Mouse (Mus musculus) limb, embryonic 13.5 days (tissue): ENCODE measurements around the gene Coa4. TPM values are rescaled to one million over a fixed set of nuclear protein-coding genes. Genes with fewer than 3 reads are reported as not detected.
"Not testable (repeated sequence)": the region's sequence is repeated elsewhere in the genome, so short reads cannot be mapped to it uniquely, and the experiment has no call there.

Experiments
- ATAC-seq: fragments of 200-750 bp; cut with Nextera tagmentation; 2 replicates; pipeline ENCODE4 v1.8.0; 2017; ENCODE audit warnings: low read depth, moderate number of reproducible peaks, moderate TSS enrichment; ENCODE audit not compliant: low FRiP score
- H3K27ac ChIP-seq: fragments of 300-500 bp; sonication (generic); 2 replicates; pipeline ENCODE4 v1.5.1; 2015; ENCODE audit warnings: inconsistent platforms, mild to moderate bottlenecking, moderate library complexity
- H3K27me3 ChIP-seq: fragments of 300-500 bp; sonication (generic); 2 replicates; pipeline ENCODE4 v1.6.1; 2015; ENCODE audit warnings: mild to moderate bottlenecking, inconsistent platforms
- H3K36me3 ChIP-seq: fragments of 300-500 bp; sonication (generic); 2 replicates; pipeline ENCODE4 v1.6.1; 2015; ENCODE audit warnings: inconsistent platforms, mild to moderate bottlenecking, moderate library complexity
- H3K4me1 ChIP-seq: fragments of 300-500 bp; sonication (generic); 2 replicates; pipeline ENCODE4 v1.6.1; 2015; ENCODE audit warnings: inconsistent platforms
- H3K4me2 ChIP-seq: fragments of 300-500 bp; sonication (generic); replicated peaks from 2 replicates; pipeline ENCODE4 v1.6.1; 2015; ENCODE audit warnings: inconsistent platforms, mild to moderate bottlenecking, moderate library complexity
- H3K4me3 ChIP-seq: fragments of 300-500 bp; sonication (generic); 2 replicates; pipeline ENCODE4 v1.5.1; 2015; ENCODE audit warnings: moderate library complexity, mild to moderate bottlenecking, inconsistent platforms
- H3K9ac ChIP-seq: fragments of 300-500 bp; sonication (generic); 2 replicates; pipeline ENCODE4 v1.6.1; 2015; ENCODE audit warnings: mild to moderate bottlenecking, inconsistent platforms
- H3K9me3 ChIP-seq: fragments of 300-500 bp; sonication (generic); 2 replicates; pipeline ENCODE4 v1.6.1; 2016; ENCODE audit warnings: inconsistent platforms
- WGBS: fragments of 180-500 bp; shearing (Covaris S2); methylation state at CpG from one replicate; pipeline ENCODE4 v1.1.7; 2015; 5-methylcytosine and 5-hydroxymethylcytosine counted together
- polyA plus RNA-seq: library from polyadenylated mRNA; unstranded; fragments of >200 nt; fragmentation: Nextera tagmentation; extraction: Ambion mirVana; gene quantifications from 2 replicates; pipeline ENCODE4 v1.2.1, GENCODE M21; 2015

Coa4 gene
- polyA plus RNA-seq, 1 experiment from 2014 or later, result 18.5 TPM

DNA sequence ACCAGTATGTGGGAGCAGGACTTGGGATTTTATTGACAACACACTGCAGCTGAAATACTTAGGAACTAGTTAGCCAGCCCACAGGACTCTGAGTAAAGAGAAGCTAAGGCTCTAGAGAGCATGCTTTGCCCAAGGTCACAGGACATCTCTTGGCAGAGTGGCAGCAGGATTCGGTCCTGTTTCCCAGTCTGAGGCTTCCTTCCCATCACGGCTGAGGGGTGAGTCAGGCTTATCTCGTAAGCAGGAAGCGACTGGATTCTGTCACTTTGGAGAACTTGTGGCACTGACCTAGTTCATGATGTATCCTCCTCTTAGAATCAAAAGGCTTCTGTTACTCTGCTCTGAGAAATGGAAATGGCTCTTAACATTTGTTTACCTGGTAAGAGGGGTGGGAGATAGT lies 10.8 kb downstream of the Coa4 start:
- Histone ChIP-seq H3K9ac (no peak overlapping the region), H3K27me3 (no peaks in the 10 kb centered on the region), H3K27ac (no peak overlapping the region), H3K4me2 (no peak overlapping the region), H3K9me3 (no peaks in the 10 kb centered on the region), H3K36me3 (peaks cover 35% of the 10 kb centered on the region), H3K4me3 (no peak overlapping the region), H3K4me1 (no peaks in the 10 kb centered on the region)
- ATAC-seq, result no peak
- WGBS, result 74% methylated on average over 4 of the region's 4 CpGs

GRCm38 (mm10) chr7:100549796-100550195 lies 12.9 kb downstream of the Coa4 start:
- H3K9ac ChIP-seq, result no peak overlapping the region
- no peaks in the 10 kb centered on the region; the same call in 1 of the 2 replicates for H3K4me1 ChIP-seq
- H3K4me3 ChIP-seq, result no peak overlapping the region
- H3K4me2 ChIP-seq, result no peak overlapping the region
- no peak for ATAC-seq
- WGBS, result 86% methylated on average over 3 of the region's 3 CpGs
- H3K36me3 ChIP-seq, result peaks cover 35% of the 10 kb centered on the region
- no peak overlapping the region for H3K27ac ChIP-seq
- no peaks in the 10 kb centered on the region for H3K27me3 ChIP-seq
- no peaks in the 10 kb centered on the region for H3K9me3 ChIP-seq

- H3K27ac ChIP-seq, result no peak overlapping the region
- ATAC-seq, result no peak
- H3K9me3 ChIP-seq, result no peaks in the 10 kb centered on the region
- no peaks in the 10 kb centered on the region for H3K27me3 ChIP-seq
- peaks cover 35% of the 10 kb centered on the region for H3K36me3 ChIP-seq
- H3K4me3 ChIP-seq, result no peak overlapping the region
- H3K9ac ChIP-seq, result no peak overlapping the region
- WGBS, result 61% methylated on average over 5 of the region's 5 CpGs
- H3K4me1 ChIP-seq, result peaks cover 3% of the 10 kb centered on the region
- no peak overlapping the region for H3K4me2 ChIP-seq
Measured at GRCm38 (mm10) chr7:100550338-100551007, 13.6 kb downstream of the Coa4 start.

- no peak for ATAC-seq
- no peaks in the 10 kb centered on the region for H3K9me3 ChIP-seq
- H3K9ac ChIP-seq, result no peak overlapping the region
- no peak overlapping the region for H3K4me2 ChIP-seq
- H3K27ac ChIP-seq, result peak overlapping the region; percentile 83
- peaks cover 18% of the 10 kb centered on the region for H3K36me3 ChIP-seq
- H3K27me3 ChIP-seq, result no peaks in the 10 kb centered on the region
- no peak overlapping the region for H3K4me3 ChIP-seq
- 74% methylated on average over 5 of the region's 5 CpGs for WGBS
- peaks cover 7% of the 10 kb centered on the region for H3K4me1 ChIP-seq
Measured at GRCm38 (mm10) chr7:100554939-100555338, 18.1 kb downstream of the Coa4 start.

DNA sequence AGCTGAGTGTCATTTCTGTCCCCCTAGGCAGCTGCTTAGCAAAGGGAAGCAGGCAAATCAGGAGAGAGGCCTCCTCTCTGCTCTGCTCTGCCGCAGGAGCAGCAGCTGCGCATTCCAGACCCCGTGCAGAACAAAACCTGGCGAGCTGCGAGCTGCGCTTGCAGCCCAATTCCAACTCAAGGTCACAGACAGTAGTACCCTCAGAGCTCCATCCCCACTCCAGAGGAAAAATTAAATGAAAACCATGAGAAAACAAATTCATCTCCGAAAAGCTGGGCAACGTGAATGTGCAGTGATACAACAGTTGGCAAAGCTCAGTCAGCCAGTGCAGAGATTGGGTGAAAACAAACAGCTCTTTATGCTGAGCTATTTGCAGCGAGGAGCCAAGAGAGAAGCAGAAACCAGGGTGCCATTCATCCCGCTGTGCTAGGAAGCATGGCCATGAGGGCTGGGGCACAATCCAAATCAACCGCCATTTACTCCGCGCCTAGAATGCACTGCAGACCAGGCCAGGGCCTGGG lies 18.6 kb downstream of the Coa4 start:
- Histone ChIP-seq H3K27ac (peak overlapping the region; percentile 83), H3K27me3 (no peaks in the 10 kb centered on the region), H3K4me3 (no peak overlapping the region), H3K4me2 (peak overlapping the region; percentile 25), H3K9ac (peak overlapping the region; percentile 19; the same call in 1 of the 2 replicates), H3K4me1 (peaks cover 7% of the 10 kb centered on the region), H3K9me3 (no peaks in the 10 kb centered on the region), H3K36me3 (peaks cover 13% of the 10 kb centered on the region)
- peak; percentile 73 for ATAC-seq
- 43% methylated on average over 13 of the region's 13 CpGs for WGBS

GRCm38 (mm10) chr7:100557241-100557640 lies 20.4 kb downstream of the Coa4 start:
- no peak overlapping the region for H3K27ac ChIP-seq
- peaks cover 7% of the 10 kb centered on the region for H3K4me1 ChIP-seq
- no peaks in the 10 kb centered on the region for H3K9me3 ChIP-seq
- peaks cover 7% of the 10 kb centered on the region; the same call in 1 of the 2 replicates for H3K36me3 ChIP-seq
- H3K9ac ChIP-seq, result no peak overlapping the region
- H3K4me3 ChIP-seq, result no peak overlapping the region
- no peaks in the 10 kb centered on the region for H3K27me3 ChIP-seq
- ATAC-seq, result no peak
- H3K4me2 ChIP-seq, result no peak overlapping the region
- 74% methylated on average over 5 of the region's 5 CpGs for WGBS

GRCm38 (mm10) chr7:100559331-100559730 lies 22.5 kb downstream of the Coa4 start:
- Histone ChIP-seq H3K4me1 (peaks cover 10% of the 10 kb centered on the region), H3K36me3 (peaks cover 7% of the 10 kb centered on the region; the same call in 1 of the 2 replicates), H3K4me3 (no peak overlapping the region), H3K27ac (no peak overlapping the region), H3K27me3 (no peaks in the 10 kb centered on the region), H3K4me2 (no peak overlapping the region), H3K9ac (no peak overlapping the region), H3K9me3 (no peaks in the 10 kb centered on the region)
- 82% methylated on average over 4 of the region's 4 CpGs for WGBS
- no peak for ATAC-seq

DNA sequence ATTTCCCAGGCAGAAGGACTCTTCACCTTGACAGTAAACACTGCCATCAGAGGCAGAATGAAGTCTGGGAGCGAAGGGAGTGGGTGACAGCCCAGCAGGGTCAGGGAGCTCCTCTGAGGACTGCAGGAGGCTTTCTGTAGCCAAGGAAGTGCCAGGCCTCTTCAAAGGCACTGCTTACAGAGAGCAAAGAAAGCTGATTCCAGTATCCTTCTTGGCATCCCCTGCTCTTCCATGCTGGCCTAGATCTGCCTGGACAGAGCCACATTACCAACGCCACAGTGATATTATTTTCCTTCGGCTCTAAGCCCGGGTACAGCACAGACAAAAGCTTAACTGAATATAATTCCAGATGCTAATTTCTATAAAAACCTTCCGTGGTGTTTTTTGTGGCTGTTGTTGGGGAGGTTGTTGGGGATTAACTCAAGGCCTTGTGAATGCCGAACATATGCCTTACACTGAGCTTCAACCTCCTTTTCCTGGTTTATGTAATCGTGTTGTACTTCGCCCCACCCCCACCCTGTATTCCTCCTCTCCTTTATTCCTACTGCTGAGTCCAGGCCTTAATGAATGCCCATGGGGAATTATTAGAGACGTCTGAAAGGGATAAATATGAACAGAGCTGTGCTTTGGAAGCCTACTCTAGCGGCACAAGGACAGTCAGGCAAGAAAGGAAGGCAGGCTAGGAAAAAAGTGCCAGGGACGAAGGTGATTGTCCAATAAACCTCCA lies 25.2 kb downstream of the Coa4 start:
- peaks cover 18% of the 10 kb centered on the region for H3K36me3 ChIP-seq
- no peaks in the 10 kb centered on the region for H3K9me3 ChIP-seq
- peak overlapping the region; percentile 19; the same call in 1 of the 2 replicates for H3K9ac ChIP-seq
- H3K27me3 ChIP-seq, result no peaks in the 10 kb centered on the region
- no peak overlapping the region for H3K4me2 ChIP-seq
- H3K4me3 ChIP-seq, result no peak overlapping the region
- no peak overlapping the region for H3K27ac ChIP-seq
- H3K4me1 ChIP-seq, result 0 out of 2 replicates have a peak, but pooled peaks cover 4% of the 10 kb centered on the region
- WGBS, result 62% methylated on average over 11 of the region's 11 CpGs
- no peak for ATAC-seq

DNA sequence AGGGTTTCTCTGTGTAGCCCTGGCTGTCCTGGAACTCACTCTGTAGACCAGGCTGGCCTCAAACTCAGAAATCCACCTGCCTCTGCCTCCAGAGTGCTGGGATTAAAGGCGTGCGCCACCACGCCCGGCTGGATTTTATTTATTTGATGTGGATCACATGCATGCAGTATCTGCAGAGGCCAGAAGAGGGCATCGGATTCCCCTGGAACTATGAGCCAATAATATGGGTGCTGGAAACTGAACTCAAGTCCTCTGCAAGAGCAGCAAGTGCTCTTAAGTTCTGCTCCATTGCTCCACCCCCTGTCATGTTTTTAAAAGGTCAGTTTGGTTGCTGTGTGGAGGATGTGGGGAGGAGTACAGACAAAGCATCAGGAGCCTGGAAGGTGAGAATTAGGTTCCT lies 30.4 kb downstream of the Coa4 start:
- H3K9ac ChIP-seq, ATAC-seq, H3K27me3 ChIP-seq, H3K4me1 ChIP-seq, H3K4me3 ChIP-seq, H3K9me3 ChIP-seq, H3K27ac ChIP-seq, H3K4me2 ChIP-seq: not testable (repeated sequence)
- 77% methylated on average over 5 of the region's 5 CpGs for WGBS
- H3K36me3 ChIP-seq, result peaks cover 28% of the 10 kb centered on the region

DNA sequence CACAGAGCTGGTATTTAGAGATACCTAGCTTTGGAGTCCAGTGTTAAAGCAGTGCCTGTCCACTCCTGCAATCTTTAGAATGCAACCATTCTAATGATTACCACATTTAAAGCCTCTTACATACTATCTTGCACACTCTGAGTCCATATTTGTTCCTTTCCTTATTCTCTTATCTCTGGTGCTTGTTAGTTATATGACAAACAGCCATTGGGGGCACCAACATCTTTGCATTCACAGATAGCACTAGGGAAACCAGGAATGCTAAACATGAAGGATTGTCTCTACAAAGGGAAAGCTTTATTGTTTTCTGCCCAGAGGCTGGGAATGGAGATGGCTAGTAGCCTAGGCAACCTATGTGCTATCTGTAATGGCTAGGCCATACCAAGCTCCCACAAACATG lies 33.0 kb downstream of the Coa4 start:
- no peak overlapping the region for H3K27ac ChIP-seq
- peaks cover 29% of the 10 kb centered on the region for H3K36me3 ChIP-seq
- no peak for ATAC-seq
- H3K4me3 ChIP-seq, result no peak overlapping the region
- H3K4me2 ChIP-seq, result no peak overlapping the region
- H3K27me3 ChIP-seq, result no peaks in the 10 kb centered on the region
- no peak overlapping the region for H3K9ac ChIP-seq
- no peaks in the 10 kb centered on the region for H3K9me3 ChIP-seq
- no peaks in the 10 kb centered on the region for H3K4me1 ChIP-seq

DNA sequence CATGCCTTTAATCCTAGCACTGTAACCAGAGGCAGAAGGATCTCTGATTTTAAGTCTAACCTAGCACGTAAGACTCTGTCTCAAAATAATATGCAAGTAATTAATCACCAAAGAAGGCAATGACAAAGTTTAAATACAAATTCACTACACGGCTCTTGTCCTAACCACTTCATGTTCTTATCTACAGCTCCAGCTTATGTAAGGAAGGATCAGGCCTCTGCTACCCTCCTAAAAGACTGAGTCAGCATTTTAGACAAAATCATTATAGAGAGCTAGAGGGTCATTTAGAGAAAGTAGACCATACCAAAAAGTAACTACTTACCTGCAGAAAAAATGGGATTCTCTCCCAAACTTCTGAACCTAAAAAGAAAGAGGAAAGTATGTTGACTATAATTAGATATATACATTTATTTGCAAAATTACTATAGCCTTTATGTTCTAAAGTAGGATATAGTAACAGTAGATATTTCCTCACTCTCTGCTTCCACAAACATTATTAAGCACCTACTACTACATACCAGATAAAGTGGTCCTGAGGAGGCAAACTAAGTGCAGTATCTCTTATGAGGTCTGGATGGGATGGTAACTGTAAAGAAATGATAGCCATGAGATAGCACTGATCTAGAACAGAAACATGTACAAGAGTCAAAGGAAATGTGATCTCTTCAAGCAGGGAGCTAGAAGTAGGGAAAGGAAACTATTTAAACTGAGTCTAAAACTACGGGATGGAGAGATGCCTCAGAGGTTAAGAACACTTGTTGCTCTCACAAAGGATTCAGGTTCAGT lies 34.3 kb downstream of the Coa4 start:
- no peaks in the 10 kb centered on the region for H3K27me3 ChIP-seq
- no peak for ATAC-seq
- H3K27ac ChIP-seq, result no peak overlapping the region
- no peak overlapping the region for H3K4me3 ChIP-seq
- no peak overlapping the region for H3K9ac ChIP-seq
- H3K9me3 ChIP-seq, result no peaks in the 10 kb centered on the region
- 83% methylated on average over 3 of the region's 3 CpGs for WGBS
- H3K4me2 ChIP-seq, result no peak overlapping the region
- H3K36me3 ChIP-seq, result peaks cover 26% of the 10 kb centered on the region
- no peaks in the 10 kb centered on the region for H3K4me1 ChIP-seq

DNA sequence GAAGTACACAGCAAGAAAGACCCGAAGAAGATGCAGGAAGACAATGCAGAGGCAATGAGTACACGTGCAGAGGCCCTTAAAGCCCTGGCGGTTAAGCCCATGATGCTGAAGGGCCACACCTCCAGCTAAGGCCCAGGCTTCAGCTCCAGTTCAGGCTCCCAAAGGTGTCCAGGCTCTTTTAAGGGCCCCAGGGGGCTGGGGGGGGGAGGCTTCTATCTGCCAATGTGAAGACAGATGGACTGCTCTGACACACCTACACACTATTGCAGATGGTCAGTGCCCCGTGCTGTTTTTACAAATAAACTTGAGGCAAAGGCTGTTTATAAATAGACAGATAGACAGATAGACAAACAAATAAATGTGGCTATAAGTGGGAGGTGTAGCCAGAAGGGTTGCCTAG lies 35.2 kb downstream of the Coa4 start:
- Histone ChIP-seq H3K27ac (no peak overlapping the region), H3K27me3 (no peaks in the 10 kb centered on the region), H3K4me2 (no peak overlapping the region), H3K9me3 (no peaks in the 10 kb centered on the region), H3K36me3 (peaks cover 22% of the 10 kb centered on the region), H3K9ac (no peak overlapping the region), H3K4me3 (no peak overlapping the region), H3K4me1 (no peaks in the 10 kb centered on the region)
- ATAC-seq, result no peak
- 85% methylated on average over 4 of the region's 4 CpGs for whole genome bisulfite sequencing
